Mouse (Mus musculus) CH12.LX (cell line): ENCODE data around the gene Ager. TPM values are rescaled to one million over a fixed set of nuclear protein-coding genes. Genes with fewer than 3 reads are reported as not detected.

Source experiments
- DNase-seq: peaks from one replicate; pipeline ENCODE4 v3.0.0-alpha.2; 2013; ENCODE audit errors: extremely low read depth
- H3K27ac ChIP-seq: 2 replicates; pipeline ENCODE4 v1.5.1; 2012; ENCODE audit warnings: low read depth, mild to moderate bottlenecking, control low read depth, moderate library complexity; ENCODE audit not compliant: insufficient read depth
- H3K27me3 ChIP-seq: replicated peaks from 2 replicates; pipeline ENCODE3; 2012; ENCODE audit warnings: inconsistent platforms
- H3K36me3 ChIP-seq, 2 experiments: replicated peaks in 1 of 2; 2 replicates each; pipeline versions ENCODE3 to v1.6.1; 2012; ENCODE audit warnings: inconsistent platforms in 1 of 2, low read length in 1 of 2, mild to moderate bottlenecking in 1 of 2, mixed read lengths in 1 of 2, moderate library complexity in 1 of 2; ENCODE audit not compliant: control insufficient read depth in 1 of 2, insufficient read depth in 1 of 2
- H3K4me1 ChIP-seq, 2 experiments: 2 replicates each; pipeline ENCODE4 v1.6.1; 2012; ENCODE audit warnings: inconsistent platforms in 1 of 2, moderate library complexity in 1 of 2; ENCODE audit not compliant: insufficient read depth in 2 of 2, control insufficient read depth in 1 of 2
- H3K4me2 ChIP-seq: 2 replicates; pipeline ENCODE4 v1.6.1; 2012; ENCODE audit warnings: low read depth, mild to moderate bottlenecking, control low read depth; ENCODE audit not compliant: poor library complexity, insufficient read depth, severe bottlenecking
- H3K4me3 ChIP-seq, 3 experiments: fragments of 150-350 bp in 1 of 3; sonication (generic) in 1 of 3; replicated peaks in 1 of 3; 2 replicates each; pipeline versions ENCODE3 to v1.5.1; 2011 to 2012; ENCODE audit warnings: low read depth in 2 of 3, low read length in 2 of 3, mild to moderate bottlenecking in 2 of 3, moderate library complexity in 2 of 3, control low read depth in 1 of 3, improper control_type of control experiment in 1 of 3, inconsistent platforms in 1 of 3, mixed read lengths in 1 of 3; ENCODE audit not compliant: poor library complexity in 1 of 3
- H3K79me2 ChIP-seq: replicated peaks from 2 replicates; pipeline ENCODE4 v1.6.1; 2012; ENCODE audit warnings: mild to moderate bottlenecking, moderate library complexity; ENCODE audit not compliant: control insufficient read depth, poor library complexity, insufficient read depth, severe bottlenecking; ENCODE audit errors: extremely low read depth
- H3K9ac ChIP-seq: 2 replicates; pipeline ENCODE4 v1.6.1; 2012; ENCODE audit warnings: low read depth, mild to moderate bottlenecking, control low read depth, moderate library complexity; ENCODE audit not compliant: insufficient read depth
- H3K9me3 ChIP-seq: replicated peaks from 2 replicates; pipeline ENCODE3; 2012; ENCODE audit warnings: low read length, inconsistent platforms, mixed read lengths
- BHLHE40 ChIP-seq: IDR thresholded peaks from 2 replicates; pipeline ENCODE4 v1.6.1; 2011; ENCODE audit warnings: mild to moderate bottlenecking, low read depth, low read length, improper control_type of control experiment
- CHD1 ChIP-seq: IDR thresholded peaks from 2 replicates; pipeline ENCODE4 v1.6.1; 2012; ENCODE audit warnings: low read depth, low read length, improper control_type of control experiment, inconsistent platforms
- CHD2 ChIP-seq: IDR thresholded peaks from 2 replicates; pipeline ENCODE4 v1.6.1; 2011; ENCODE audit warnings: low read length, improper control_type of control experiment
- CTCF ChIP-seq, 2 experiments: IDR thresholded peaks in 1 of 2; conservative IDR thresholded peaks in 1 of 2; 2 replicates each; pipeline ENCODE4 v1.5.1; 2011 to 2012; ENCODE audit warnings: low read depth in 2 of 2, low read length in 2 of 2, improper control_type of control experiment in 1 of 2, inconsistent platforms in 1 of 2, mild to moderate bottlenecking in 1 of 2, moderate library complexity in 1 of 2
- E2F4 ChIP-seq: IDR thresholded peaks from 2 replicates; pipeline ENCODE4 v1.6.1; 2011; ENCODE audit warnings: low read depth, low read length, improper control_type of control experiment; ENCODE audit not compliant: insufficient replicate concordance
- ELF1 ChIP-seq: IDR thresholded peaks from 2 replicates; pipeline ENCODE4 v1.6.1; 2014; ENCODE audit warnings: low read depth, mild to moderate bottlenecking, inconsistent platforms, low read length, improper control_type of control experiment
- EP300 ChIP-seq: IDR thresholded peaks from 2 replicates; pipeline ENCODE4 v1.6.1; 2011; ENCODE audit warnings: low read length, improper control_type of control experiment
- ETS1 ChIP-seq: conservative IDR thresholded peaks from 2 replicates; pipeline ENCODE4 v1.6.1; 2012; ENCODE audit warnings: low read depth, mild to moderate bottlenecking, inconsistent platforms, low read length, improper control_type of control experiment, moderate library complexity
- GABPA ChIP-seq: IDR thresholded peaks from 2 replicates; pipeline ENCODE4 v1.6.1; 2012; ENCODE audit warnings: low read depth, low read length, improper control_type of control experiment, inconsistent platforms; ENCODE audit not compliant: insufficient replicate concordance
- HCFC1 ChIP-seq: IDR thresholded peaks from 2 replicates; pipeline ENCODE4 v1.6.1; 2012; ENCODE audit warnings: low read depth, mild to moderate bottlenecking, inconsistent platforms, low read length, improper control_type of control experiment
- IRF4 ChIP-seq: IDR thresholded peaks from 2 replicates; pipeline ENCODE4 v1.6.1; 2014; ENCODE audit warnings: low read depth, mild to moderate bottlenecking, inconsistent platforms, low read length, improper control_type of control experiment
- JUN ChIP-seq: IDR thresholded peaks from 2 replicates; pipeline ENCODE4 v1.6.1; 2011; ENCODE audit warnings: low read depth, mild to moderate bottlenecking, low read length, improper control_type of control experiment, moderate library complexity; ENCODE audit not compliant: insufficient read depth
- JUND ChIP-seq: conservative IDR thresholded peaks from 2 replicates; pipeline ENCODE4 v1.6.1; 2011; ENCODE audit warnings: low read depth, low read length, improper control_type of control experiment
- KAT2A ChIP-seq: IDR thresholded peaks from 2 replicates; pipeline ENCODE4 v1.6.1; 2012; ENCODE audit warnings: low read length, improper control_type of control experiment, inconsistent platforms; ENCODE audit not compliant: insufficient replicate concordance
- MAFK ChIP-seq: IDR thresholded peaks from 2 replicates; pipeline ENCODE4 v1.6.1; 2011; ENCODE audit warnings: low read length, improper control_type of control experiment; ENCODE audit not compliant: insufficient replicate concordance
- MAX ChIP-seq: IDR thresholded peaks from 2 replicates; pipeline ENCODE4 v1.6.1; 2011; ENCODE audit warnings: low read length, improper control_type of control experiment
- MAZ ChIP-seq: IDR thresholded peaks from 2 replicates; pipeline ENCODE4 v1.6.1; 2012; ENCODE audit warnings: low read depth, mild to moderate bottlenecking, inconsistent platforms, low read length, improper control_type of control experiment, moderate library complexity
- MEF2A ChIP-seq: IDR thresholded peaks from 2 replicates; pipeline ENCODE4 v1.6.1; 2014; ENCODE audit warnings: low read depth, mild to moderate bottlenecking, inconsistent platforms, low read length, improper control_type of control experiment, borderline replicate concordance
- MXI1 ChIP-seq: IDR thresholded peaks from 2 replicates; pipeline ENCODE4 v1.6.1; 2011; ENCODE audit warnings: mild to moderate bottlenecking, low read depth, low read length, improper control_type of control experiment
- MYC ChIP-seq: IDR thresholded peaks from 2 replicates; pipeline ENCODE4 v1.6.1; 2011; ENCODE audit warnings: low read depth, mild to moderate bottlenecking, improper control_type of control experiment, low read length
- NELFE ChIP-seq: IDR thresholded peaks from 2 replicates; pipeline ENCODE4 v1.6.1; 2011; ENCODE audit warnings: low read depth, low read length, improper control_type of control experiment
- NRF1 ChIP-seq: IDR thresholded peaks from 2 replicates; pipeline ENCODE4 v1.6.1; 2014; ENCODE audit warnings: low read depth, mild to moderate bottlenecking, inconsistent platforms, low read length, improper control_type of control experiment, moderate library complexity
- PAX5 ChIP-seq: IDR thresholded peaks from 2 replicates; pipeline ENCODE4 v1.6.1; 2012; ENCODE audit warnings: low read length, inconsistent platforms, mixed read lengths
- POLR2A ChIP-seq: IDR thresholded peaks from 2 replicates; pipeline ENCODE4 v1.6.1; 2011; ENCODE audit warnings: low read depth, mild to moderate bottlenecking, improper control_type of control experiment, low read length
- POLR2AphosphoS2 ChIP-seq: IDR thresholded peaks from 2 replicates; pipeline ENCODE4 v1.6.1; 2011; ENCODE audit warnings: low read depth, low read length, improper control_type of control experiment
- RAD21 ChIP-seq: IDR thresholded peaks from 2 replicates; pipeline ENCODE4 v1.6.1; 2011; ENCODE audit warnings: low read depth, mild to moderate bottlenecking, low read length, improper control_type of control experiment, moderate library complexity
- RCOR1 ChIP-seq: conservative IDR thresholded peaks from 2 replicates; pipeline ENCODE4 v1.6.1; 2012; ENCODE audit warnings: low read depth, mild to moderate bottlenecking, inconsistent platforms, low read length, improper control_type of control experiment
- SIN3A ChIP-seq: IDR thresholded peaks from 2 replicates; pipeline ENCODE4 v1.6.1; 2012; ENCODE audit warnings: low read length, improper control_type of control experiment, inconsistent platforms
- SMC3 ChIP-seq: IDR thresholded peaks from 2 replicates; pipeline ENCODE4 v1.6.1; 2011; ENCODE audit warnings: low read depth, low read length, improper control_type of control experiment
- TBP ChIP-seq: conservative IDR thresholded peaks from 2 replicates; pipeline ENCODE4 v1.6.1; 2011; ENCODE audit warnings: low read depth, low read length, improper control_type of control experiment
- TCF12 ChIP-seq: IDR thresholded peaks from 2 replicates; pipeline ENCODE4 v1.6.1; 2014; ENCODE audit warnings: low read depth, mild to moderate bottlenecking, inconsistent platforms, low read length, improper control_type of control experiment
- UBTF ChIP-seq: IDR thresholded peaks from 2 replicates; pipeline ENCODE4 v1.6.1; 2012; ENCODE audit warnings: low read depth, mild to moderate bottlenecking, inconsistent platforms, low read length, improper control_type of control experiment, moderate library complexity
- USF1 ChIP-seq: IDR thresholded peaks from 2 replicates; pipeline ENCODE4 v1.6.1; 2014; ENCODE audit warnings: low read depth, mild to moderate bottlenecking, inconsistent platforms, low read length, improper control_type of control experiment
- USF2 ChIP-seq: conservative IDR thresholded peaks from 2 replicates; pipeline ENCODE4 v1.6.1; 2011; ENCODE audit warnings: low read depth, low read length, improper control_type of control experiment
- ZC3H11A ChIP-seq: IDR thresholded peaks from 2 replicates; pipeline ENCODE4 v1.6.1; 2012; ENCODE audit warnings: low read depth, mild to moderate bottlenecking, inconsistent platforms, low read length, improper control_type of control experiment
- ZKSCAN1 ChIP-seq: IDR thresholded peaks from 2 replicates; pipeline ENCODE4 v1.6.1; 2012; ENCODE audit warnings: low read depth, inconsistent platforms, low read length, improper control_type of control experiment, borderline replicate concordance
- ZMIZ1 ChIP-seq: IDR thresholded peaks from 2 replicates; pipeline ENCODE4 v1.6.1; 2012; ENCODE audit warnings: low read depth, mild to moderate bottlenecking, inconsistent platforms, low read length, improper control_type of control experiment
- ZNF384 ChIP-seq: IDR thresholded peaks from 2 replicates; pipeline ENCODE4 v1.6.1; 2012; ENCODE audit warnings: low read depth, low read length, improper control_type of control experiment, inconsistent platforms
- dilution Hi-C: fragments of 300-500 bp; cut with MboI; formaldehyde crosslinking; loops from 2 replicates; pipeline ENCODE4 v1.14.3; 2020; ENCODE audit warnings: low sequenced_read_pairs; ENCODE audit not compliant: extremely low pct_unique_long_range_greater_than_20kb, extremely low pct_ligation_motif_present
- in situ Hi-C: fragments of 300-500 bp; cut with MboI; formaldehyde crosslinking; loops from 3 replicates; pipeline ENCODE4 v1.14.3; 2019; ENCODE audit warnings: low sequenced_read_pairs, low pct_ligation_motif_present, low pct_unique_long_range_greater_than_20kb, mixed read lengths
- polyA plus RNA-seq: library from polyadenylated mRNA; unstranded; fragments of >175 nt; gene quantifications from 2 replicates; pipeline ENCODE4 v1.2.1, GENCODE M21; 2012; ENCODE audit warnings: low read depth; ENCODE audit not compliant: insufficient read length
- total RNA-seq, 2 experiments: library from RNA; depleted of rRNA; stranded (reverse); fragments of 300-350 nt in 1 of 2; fragments of >200 nt in 1 of 2; gene quantifications; 2 replicates each; pipeline ENCODE4 v1.2.3; 2012 to 2014

The Ager gene
- total and polyA plus RNA-seq, 3 experiments = 0.55 to 3.5 (median 0.81) TPM

GRCm38 (mm10) chr17:34646906-34647787, 49.5 kb downstream of the Ager start, which contains the start of gene Atf6b:
Atf6b (plus strand) TSS chr17:34647146.
- Histone ChIP-seq H3K27ac (peak within 1 kb of the TSS; percentile 42; the same call in 1 of the 2 replicates), H3K4me3 (peak within 1 kb of the TSS; percentile 86 to 94 (median 94))
- in situ Hi-C loops = no loop called here

More at GRCm38 (mm10) chr17:34646906-34647787, 49.5 kb downstream of the Ager start, which contains the start of gene Atf6b:
- dilution Hi-C loops = no loop called here
- peak within 1 kb of the TSS; percentile 90 for H3K9ac ChIP-seq
- peaks cover 16 to 45% of the 10 kb centered on the region in 2 experiments for H3K4me1 ChIP-seq
- no peaks in the 10 kb centered on the region; the same call in 1 of the 2 replicates for H3K79me2 ChIP-seq
- peaks cover 19% of the 10 kb centered on the region for H3K27me3 ChIP-seq
- H3K9me3 ChIP-seq = no peaks in the 10 kb centered on the region
- TF ChIP-seq POLR2A (peak; percentile 82), MAX (peak; percentile 98), ZKSCAN1 (no peak), CHD1 (no peak), MEF2A (peak; percentile 65; the same call in 1 of the 2 replicates), ZC3H11A (no peak), MAFK (no peak), NRF1 (peak; percentile 83), KAT2A (peak; percentile 95; the same call in 1 of the 2 replicates), ETS1 (no peak), USF2 (peak; percentile 95), E2F4 (no peak), SMC3 (no peak), ZMIZ1 (no peak; the same call in 1 of the 2 replicates), MAZ (no peak), MXI1 (peak; percentile 80), CHD2 (peak; percentile 85; the same call in 1 of the 2 replicates), TBP (no peak), PAX5 (no peak), SIN3A (peak; percentile 63; the same call in 1 of the 2 replicates), GABPA (peak; percentile 8; the same call in 1 of the 2 replicates), USF1 (peak; percentile 96), ELF1 (peak; percentile 98), JUND (no peak), IRF4 (peak; percentile 8; the same call in 1 of the 2 replicates), NELFE (peak; percentile 31; the same call in 1 of the 2 replicates), TCF12 (peak; percentile 46; the same call in 1 of the 2 replicates), MYC (peak; percentile 61; the same call in 1 of the 2 replicates), POLR2AphosphoS2 (no peak; the same call in 1 of the 2 replicates), ZNF384 (no peak), CTCF (conservative IDR thresholded peaks at IDR 0.05 in 1 of 2, IDR thresholded peaks at IDR 0.05 in 1 of 2; ENCODE audit: low read depth in 2 of 2, low read length in 2 of 2) (no peak), RAD21 (no peak), BHLHE40 (peak; percentile 85), RCOR1 (no peak), UBTF (no peak), EP300 (no peak), HCFC1 (peak; percentile 97), JUN (no peak)
- peak within 1 kb of the TSS; percentile 85 for H3K4me2 ChIP-seq
- peak; percentile 98 for DNase-seq
- H3K36me3 ChIP-seq = peaks cover 27 to 47% of the 10 kb centered on the region in 2 experiments
